25 mouse cellular contexts compared by ENCODE assay signal in genomic region chr13:36066676-36067075, GRCm38 (mm10).
"Had no signal": no experiment of that assay in that cellular context is flagged by ENCODE, and none has a peak within 500 bp of the region (broad histone marks: within the 10 kb centered on the region; RNA-seq: fewer than 3 reads in every experiment).

No protein-coding gene starts in this region.

- H3K27me3 ChIP-seq: heart, embryonic 13.5 days; heart, embryonic 15.5 days; hindbrain, embryonic 13.5 days; hindbrain, embryonic 15.5 days; kidney, embryonic 15.5 days; limb, embryonic 13.5 days; limb, embryonic 15.5 days had no signal

- H3K4me3 ChIP-seq: heart, adult 2 months; heart, embryonic 13.5 days; heart, embryonic 15.5 days; hindbrain, embryonic 13.5 days; hindbrain, embryonic 15.5 days; kidney, embryonic 15.5 days; limb, embryonic 13.5 days; limb, embryonic 15.5 days had no signal

- H3K9ac ChIP-seq: heart, embryonic 13.5 days; heart, embryonic 15.5 days; hindbrain, embryonic 13.5 days; hindbrain, embryonic 15.5 days; kidney, embryonic 15.5 days; limb, embryonic 13.5 days; limb, embryonic 15.5 days had no signal

- H3K27ac ChIP-seq: heart, adult 2 months; heart, embryonic 13.5 days; heart, embryonic 15.5 days; hindbrain, embryonic 13.5 days; hindbrain, embryonic 15.5 days; hindbrain, postnatal 0 days; kidney, embryonic 15.5 days; kidney, postnatal 0 days; limb, embryonic 13.5 days; limb, embryonic 15.5 days had no signal

- H3K4me2 ChIP-seq: heart, embryonic 11.5 days; heart, embryonic 13.5 days; heart, embryonic 15.5 days; hindbrain, embryonic 13.5 days; hindbrain, embryonic 15.5 days; kidney, embryonic 15.5 days; limb, embryonic 13.5 days; limb, embryonic 15.5 days had no signal

- H3K36me3 ChIP-seq: heart, embryonic 13.5 days; heart, embryonic 15.5 days; hindbrain, embryonic 13.5 days; hindbrain, embryonic 15.5 days; kidney, embryonic 15.5 days; limb, embryonic 13.5 days; limb, embryonic 15.5 days had no signal

- ATAC-seq: hindbrain, postnatal 0 days; intestine, embryonic 16.5 days had no signal

- H3K9me3 ChIP-seq: heart, embryonic 13.5 days; heart, embryonic 15.5 days; hindbrain, embryonic 13.5 days; hindbrain, embryonic 15.5 days; kidney, embryonic 15.5 days; limb, embryonic 13.5 days; limb, embryonic 15.5 days had no signal

- H3K4me1 ChIP-seq: heart, embryonic 15.5 days; hindbrain, embryonic 13.5 days; hindbrain, embryonic 15.5 days; kidney, embryonic 15.5 days; limb, embryonic 13.5 days; limb, embryonic 15.5 days had no signal

- DNase-seq: gastrocnemius, postnatal 14 days; gastrocnemius, postnatal 36 days; heart, adult 11 months; heart, adult 2 months; heart, postnatal 14 days; heart, postnatal 36 days; kidney, adult 11 months; kidney, adult 2 months; kidney, adult 9 months; kidney, postnatal 14 days; kidney, postnatal 36 days; layer of hippocampus, adult 9-11 months; layer of hippocampus, postnatal 36 days; left cerebral cortex, postnatal 4 days had no signal
